Mouse (Mus musculus): ENCODE measurements around the gene Tomt. TPM values are rescaled to one million over a fixed set of nuclear protein-coding genes. Genes with fewer than 3 reads are reported as not detected.
"Not testable (repeated sequence)": the region's sequence is repeated elsewhere in the genome, so short reads cannot be mapped to it uniquely, and the experiment has no call there.

Tomt gene
- polyA plus RNA-seq, 1 experiment from 2014 or later, result 0.64 TPM

- Histone ChIP-seq H3K27ac (replicated peaks) (no peak overlapping the region; the same call in 1 of the 2 replicates), H3K4me3 (peak overlapping the region; percentile 92), H3K27me3 (no peaks in the 10 kb centered on the region), H3K4me2 (replicated peaks) (peak overlapping the region; percentile 79), H3K9ac (replicated peaks) (peak overlapping the region; percentile 59), H3K4me1 (peaks cover 24% of the 10 kb centered on the region), H3K9me3 (no peaks in the 10 kb centered on the region), H3K36me3 (peaks cover 2% of the 10 kb centered on the region; the same call in 1 of the 2 replicates)
- ATAC-seq (ENCODE audit: low FRiP score, low read depth), result peak; percentile 28
- 9% methylated on average over 15 of the region's 15 CpGs for WGBS
Observed at GRCm38 (mm10) chr7:101933300-101933699, 27.1 kb upstream of the Tomt start.

DNA sequence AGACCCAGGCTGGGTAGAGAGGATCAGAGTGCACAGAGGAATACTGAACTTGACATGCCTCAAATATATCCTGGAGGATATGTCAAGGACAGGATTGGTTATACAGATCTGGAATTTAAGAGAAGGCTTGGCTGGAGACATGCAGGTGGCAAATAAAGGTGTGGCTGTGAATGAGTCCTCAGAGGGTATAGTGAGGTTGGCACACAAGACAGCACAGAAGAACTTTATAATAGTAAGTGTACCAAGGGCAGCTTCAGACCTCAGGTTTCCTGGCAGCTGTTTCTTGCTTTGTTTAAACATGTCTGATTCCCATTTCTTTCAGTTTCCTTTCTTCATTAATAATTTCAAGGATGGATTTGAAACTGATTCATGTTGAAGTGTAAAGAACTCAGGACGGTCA, 26.4 kb upstream of the Tomt start:
- peaks cover 24% of the 10 kb centered on the region for H3K4me1 ChIP-seq
- no peaks in the 10 kb centered on the region for H3K9me3 ChIP-seq
- ATAC-seq (ENCODE audit: low FRiP score, low read depth), result no peak
- peak overlapping the region; percentile 79 for H3K4me2 ChIP-seq (replicated peaks)
- peaks cover 2% of the 10 kb centered on the region; the same call in 1 of the 2 replicates for H3K36me3 ChIP-seq
- WGBS, result 82% methylated on average over 1 of the region's 1 CpGs
- H3K27me3 ChIP-seq, result no peaks in the 10 kb centered on the region
- no peak overlapping the region for H3K27ac ChIP-seq (replicated peaks)
- H3K9ac ChIP-seq (replicated peaks), result no peak overlapping the region
- no peak overlapping the region for H3K4me3 ChIP-seq

DNA sequence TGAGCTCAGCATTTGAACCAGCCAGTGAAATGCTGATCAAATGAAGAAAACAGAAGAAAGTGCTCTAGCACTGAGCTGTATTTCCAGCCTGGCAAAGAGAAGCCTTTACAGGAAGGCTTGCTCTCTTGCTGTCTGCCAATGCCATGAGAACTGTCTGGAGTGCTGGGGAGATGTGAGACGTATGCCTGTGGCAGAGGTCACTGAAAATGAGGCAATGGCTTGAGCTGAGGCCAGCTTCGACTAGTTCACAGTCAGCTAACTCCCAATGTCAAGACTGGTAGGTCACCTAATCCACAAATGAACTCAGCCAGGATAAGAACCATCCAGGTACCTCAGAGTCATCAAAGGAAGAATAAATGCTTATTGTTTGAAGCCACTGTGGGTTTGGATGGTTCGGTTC, 21.9 kb upstream of the Tomt start:
- H3K4me3 ChIP-seq, result no peak overlapping the region
- H3K9me3 ChIP-seq, result no peaks in the 10 kb centered on the region
- ATAC-seq (ENCODE audit: low FRiP score, low read depth), result no peak
- peaks cover 6% of the 10 kb centered on the region for H3K4me1 ChIP-seq
- no peak overlapping the region for H3K9ac ChIP-seq (replicated peaks)
- H3K4me2 ChIP-seq (replicated peaks), result no peak overlapping the region
- H3K27ac ChIP-seq (replicated peaks), result no peak overlapping the region
- no peaks in the 10 kb centered on the region for H3K36me3 ChIP-seq
- no peaks in the 10 kb centered on the region for H3K27me3 ChIP-seq
- 93% methylated on average over 3 of the region's 3 CpGs for WGBS

GRCm38 (mm10) chr7:101925892-101926291, 19.7 kb upstream of the Tomt start:
- not testable (repeated sequence) for H3K4me3 ChIP-seq; ATAC-seq (ENCODE audit: low FRiP score, low read depth); H3K9ac ChIP-seq (replicated peaks); H3K27me3 ChIP-seq; H3K27ac ChIP-seq (replicated peaks); H3K4me2 ChIP-seq (replicated peaks); H3K36me3 ChIP-seq; H3K4me1 ChIP-seq; H3K9me3 ChIP-seq

DNA sequence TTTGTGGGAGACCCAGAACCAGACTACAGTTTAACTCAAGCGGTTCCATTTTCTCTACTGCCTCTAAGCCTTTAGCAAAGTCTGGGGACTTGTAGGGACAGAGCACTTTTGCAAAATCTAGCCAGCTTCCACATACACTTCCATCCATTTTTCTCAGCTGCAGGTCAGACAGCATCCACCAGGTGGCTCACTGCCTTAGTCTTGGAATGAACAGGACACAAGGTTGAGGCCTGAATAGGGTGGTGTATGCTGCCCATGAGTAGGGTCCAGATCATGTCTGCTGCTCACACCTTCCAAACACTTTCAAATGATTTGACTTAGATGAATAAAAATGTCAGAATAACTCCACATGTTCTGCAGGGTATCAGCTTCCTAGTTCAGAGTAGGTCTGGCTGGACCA, 11.9 kb upstream of the Tomt start:
- no peaks in the 10 kb centered on the region for H3K9me3 ChIP-seq
- 24% methylated on average over 1 of the region's 1 CpGs for WGBS
- peak; percentile 58; the same call in 1 of the 2 replicates for ATAC-seq (ENCODE audit: low FRiP score, low read depth)
- no peak overlapping the region for H3K27ac ChIP-seq (replicated peaks)
- no peak overlapping the region for H3K4me2 ChIP-seq (replicated peaks)
- no peak overlapping the region for H3K4me3 ChIP-seq
- peaks cover 14% of the 10 kb centered on the region for H3K36me3 ChIP-seq
- H3K27me3 ChIP-seq, result no peaks in the 10 kb centered on the region
- H3K4me1 ChIP-seq, result no peaks in the 10 kb centered on the region
- H3K9ac ChIP-seq (replicated peaks), result no peak overlapping the region

- WGBS, result 62% methylated on average over 3 of the region's 3 CpGs
- H3K4me1 ChIP-seq, result peaks cover 10% of the 10 kb centered on the region
- no peaks in the 10 kb centered on the region for H3K9me3 ChIP-seq
- H3K4me2 ChIP-seq (replicated peaks), result no peak overlapping the region
- no peak for ATAC-seq (ENCODE audit: low FRiP score, low read depth)
- no peak overlapping the region for H3K4me3 ChIP-seq
- no peak overlapping the region for H3K9ac ChIP-seq (replicated peaks)
- no peaks in the 10 kb centered on the region for H3K27me3 ChIP-seq
- H3K36me3 ChIP-seq, result peaks cover 50% of the 10 kb centered on the region
- H3K27ac ChIP-seq (replicated peaks), result no peak overlapping the region
Observed at GRCm38 (mm10) chr7:101911982-101912381, 5.8 kb upstream of the Tomt start.

DNA sequence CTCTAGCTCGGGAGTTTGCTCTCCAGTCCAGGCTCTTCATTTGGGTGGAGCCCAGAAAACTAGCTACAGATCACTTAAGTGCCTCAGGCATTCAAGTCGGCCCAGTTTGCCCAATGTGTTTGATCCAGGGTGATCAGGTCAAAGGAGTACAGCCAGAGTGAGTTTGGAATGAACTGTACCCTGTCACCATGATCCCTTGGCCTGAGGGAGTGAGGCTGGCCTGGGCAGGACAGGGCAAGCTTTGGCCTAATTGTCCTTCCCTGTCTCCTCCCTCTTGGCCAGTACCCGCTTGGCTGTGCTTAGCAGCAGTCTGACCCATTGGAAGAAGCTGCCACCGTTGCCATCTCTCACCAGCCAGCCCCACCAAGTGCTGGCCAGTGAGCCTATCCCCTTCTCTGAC, 4.0 kb upstream of the Tomt start:
- Histone ChIP-seq H3K27me3 (no peaks in the 10 kb centered on the region), H3K36me3 (peaks cover 50% of the 10 kb centered on the region), H3K4me2 (replicated peaks) (no peak overlapping the region), H3K4me1 (peaks cover 18% of the 10 kb centered on the region), H3K4me3 (no peak overlapping the region), H3K9me3 (no peaks in the 10 kb centered on the region), H3K27ac (replicated peaks) (no peak overlapping the region), H3K9ac (replicated peaks) (no peak overlapping the region)
- no peak for ATAC-seq (ENCODE audit: low FRiP score, low read depth)
- WGBS, result 95% methylated on average over 4 of the region's 4 CpGs

GRCm38 (mm10) chr7:101908367-101908766, 2.2 kb upstream of the Tomt start:
- Histone ChIP-seq H3K4me3 (no peak overlapping the region), H3K4me2 (replicated peaks) (no peak overlapping the region), H3K36me3 (peaks cover 39% of the 10 kb centered on the region), H3K9ac (replicated peaks) (peak overlapping the region; percentile 34), H3K4me1 (peaks cover 22% of the 10 kb centered on the region), H3K27ac (replicated peaks) (no peak overlapping the region), H3K27me3 (no peaks in the 10 kb centered on the region), H3K9me3 (no peaks in the 10 kb centered on the region)
- WGBS, result 80% methylated on average over 4 of the region's 4 CpGs
- ATAC-seq (ENCODE audit: low FRiP score, low read depth), result no peak

DNA sequence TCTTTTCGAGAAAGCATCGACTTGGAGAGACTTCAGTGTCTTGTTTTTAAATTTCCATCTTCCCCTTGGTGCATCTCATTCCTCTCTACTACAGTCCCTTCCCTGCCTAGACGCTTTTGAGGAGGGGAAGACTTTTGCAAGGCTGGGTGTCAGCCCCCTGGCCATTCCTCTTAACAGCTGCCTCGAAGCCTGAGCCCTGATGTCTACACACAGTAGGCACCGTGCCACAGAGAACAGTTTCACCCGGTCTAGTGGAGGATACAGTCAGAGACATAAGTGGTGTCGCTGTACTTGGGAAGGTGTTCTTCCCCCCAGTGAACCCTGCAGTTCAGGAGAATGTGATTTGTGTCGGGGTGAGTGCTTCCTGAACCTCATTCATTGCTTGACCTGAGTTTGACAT, 537 bp upstream of the Tomt start:
- Histone ChIP-seq H3K4me2 (replicated peaks) (peak overlapping the region; percentile 67), H3K9me3 (no peaks in the 10 kb centered on the region), H3K4me3 (peak overlapping the region; percentile 63), H3K36me3 (peaks cover 34% of the 10 kb centered on the region), H3K9ac (replicated peaks) (peak overlapping the region; percentile 78), H3K27me3 (no peaks in the 10 kb centered on the region), H3K4me1 (peaks cover 22% of the 10 kb centered on the region), H3K27ac (replicated peaks) (no peak overlapping the region)
- 79% methylated on average over 8 of the region's 8 CpGs for WGBS
- no peak for ATAC-seq (ENCODE audit: low FRiP score, low read depth)

DNA sequence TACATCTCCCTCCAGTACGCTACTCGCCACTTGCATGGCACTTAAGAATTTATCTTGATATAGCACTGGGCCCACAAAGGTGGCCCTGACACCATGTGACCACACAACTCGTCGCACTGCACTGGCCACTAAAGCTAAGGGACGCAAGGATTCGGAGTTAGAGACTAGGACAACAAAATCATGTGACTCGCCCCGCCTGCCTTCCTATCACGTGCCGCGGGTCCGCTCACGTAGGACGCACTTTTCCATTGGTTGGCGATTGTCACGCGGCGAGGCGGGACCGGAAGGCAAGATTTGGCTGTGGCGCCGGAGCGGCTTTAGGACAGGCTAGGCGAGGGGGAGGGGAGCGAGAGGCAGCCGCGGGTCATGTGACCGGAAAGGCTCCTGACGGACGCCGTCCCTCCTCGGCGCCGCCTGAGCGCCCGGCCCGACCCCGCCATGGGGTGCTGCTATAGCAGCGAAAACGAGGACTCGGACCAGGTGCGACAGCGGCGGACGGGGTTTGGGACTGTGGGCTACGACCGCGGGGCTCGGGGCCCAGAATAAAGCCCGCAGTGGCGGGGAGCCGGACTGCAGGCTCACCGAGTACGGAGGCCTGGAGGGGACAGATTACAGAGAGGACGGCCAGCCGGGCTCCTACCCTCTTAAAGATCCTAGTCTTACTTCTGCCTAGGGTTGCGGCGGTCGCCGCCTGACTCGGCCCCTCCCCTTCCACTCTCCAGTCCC, 435 bp downstream of the Tomt start, which contains the start of gene Lamtor1:
Gene Lamtor1, plus strand, starts transcription at position 344 of the 726 bp plus-strand sequence.
- Histone ChIP-seq H3K27ac (replicated peaks) (peak within 1 kb of the TSS; percentile 92), H3K4me1 (peaks cover 22% of the 10 kb centered on the region), H3K9ac (replicated peaks) (peak within 1 kb of the TSS; percentile 78), H3K27me3 (no peaks in the 10 kb centered on the region), H3K9me3 (no peaks in the 10 kb centered on the region), H3K4me3 (peak within 1 kb of the TSS; percentile 63), H3K4me2 (replicated peaks) (peak within 1 kb of the TSS; percentile 67), H3K36me3 (peaks cover 25% of the 10 kb centered on the region)
- peak; percentile 98 for ATAC-seq (ENCODE audit: low FRiP score, low read depth)
- under 1% methylated on average over 57 of the region's 61 CpGs for WGBS

GRCm38 (mm10) chr7:101902846-101903245, 3.3 kb downstream of the Tomt start:
- no peak for ATAC-seq (ENCODE audit: low FRiP score, low read depth)
- H3K9ac ChIP-seq (replicated peaks), result no peak overlapping the region
- H3K4me1 ChIP-seq, result peaks cover 17% of the 10 kb centered on the region
- peaks cover 12% of the 10 kb centered on the region for H3K36me3 ChIP-seq
- no peaks in the 10 kb centered on the region for H3K27me3 ChIP-seq
- no peak overlapping the region for H3K4me3 ChIP-seq
- no peak overlapping the region for H3K4me2 ChIP-seq (replicated peaks)
- H3K9me3 ChIP-seq, result no peaks in the 10 kb centered on the region
- H3K27ac ChIP-seq (replicated peaks), result no peak overlapping the region

DNA sequence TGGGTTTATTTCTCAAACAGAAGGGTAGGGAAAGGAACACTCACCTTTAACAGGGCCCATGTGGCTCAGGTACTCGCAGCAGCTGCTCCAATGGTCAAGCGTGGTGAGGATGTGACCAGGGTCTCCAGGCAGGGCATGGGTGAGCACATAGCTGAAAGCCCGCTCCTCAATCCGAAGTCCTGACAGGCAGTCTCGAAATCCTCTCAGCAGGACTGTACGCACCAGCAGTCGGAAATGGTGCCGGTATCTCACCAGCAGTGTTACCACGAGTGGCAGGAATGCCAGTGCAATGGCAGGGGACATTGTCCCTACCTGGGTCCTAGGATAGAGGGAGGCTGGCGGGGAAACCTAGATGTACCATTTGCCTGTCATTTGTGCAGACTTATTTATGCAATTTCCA, 4.2 kb downstream of the Tomt start:
- 93% methylated on average over 10 of the region's 10 CpGs for WGBS

More for the DNA sequence above, 4.2 kb downstream of the Tomt start:
- no peaks in the 10 kb centered on the region for H3K27me3 ChIP-seq
- no peak overlapping the region for H3K4me3 ChIP-seq
- no peak overlapping the region for H3K4me2 ChIP-seq (replicated peaks)
- H3K9me3 ChIP-seq, result no peaks in the 10 kb centered on the region
- peaks cover 12% of the 10 kb centered on the region for H3K36me3 ChIP-seq
- no peak for ATAC-seq (ENCODE audit: low FRiP score, low read depth)
- peaks cover 16% of the 10 kb centered on the region for H3K4me1 ChIP-seq
- H3K9ac ChIP-seq (replicated peaks), result no peak overlapping the region
- no peak overlapping the region for H3K27ac ChIP-seq (replicated peaks)
